Mouse (Mus musculus) neutrophil, adult 5-6 weeks (primary cell): ENCODE measurements around the gene Klhl6. TPM values are rescaled to one million over a fixed set of nuclear protein-coding genes. Genes with fewer than 3 reads are reported as not detected.

ENCODE experiments used
- ATAC-seq: fragments of 151-379, 151-347 bp; 2 replicates; pipeline ENCODE4 v1.8.0; 2017; ENCODE audit warnings: mild to moderate bottlenecking, moderate TSS enrichment; ENCODE audit not compliant: insufficient number of reproducible peaks, poor library complexity, low FRiP score, severe bottlenecking; ENCODE audit errors: extremely low read depth
- total RNA-seq: library from RNA; stranded (forward); fragments of 200-1000 nt; gene quantifications from 2 replicates; pipeline ENCODE4 v1.2.3, GENCODE M21; 2017

The Klhl6 gene
- total RNA-seq, 1 experiment from 2014 or later, result 184 TPM

- no peak for ATAC-seq
These were observed 77.9 kb downstream of the Klhl6 start for GRCm38 (mm10) chr16:19904734-19905479.

- no peak for ATAC-seq
These were observed 79.0 kb downstream of the Klhl6 start for GRCm38 (mm10) chr16:19903792-19904191.

Other genes with a start within 250 kb of the Klhl6 start
- 137 and 140 TPM in 2 replicates for gene B3gnt5, start 222.8 kb downstream of the Klhl6 start, total RNA-seq
- 242 and 277 TPM in 2 replicates for gene Klhl24, start 114.5 kb upstream of the Klhl6 start, total RNA-seq
- 21.0 and 21.1 TPM in 2 replicates for gene Yeats2, start 158.0 kb upstream of the Klhl6 start, total RNA-seq